Mouse (Mus musculus) spleen, adult 2 months (tissue): Measurements from ENCODE around the gene Plxna4.

Experiments used
- CTCF ChIP-seq: fragments of 200-500 bp; IDR thresholded peaks from 2 replicates; pipeline ENCODE4 v1.5.1; 2011; ENCODE audit warnings: mild to moderate bottlenecking, inconsistent platforms; ENCODE audit not compliant: insufficient read depth, insufficient read length, insufficient replicate concordance; ENCODE audit errors: extremely low read depth
- POLR2A ChIP-seq: fragments of 200-500 bp; IDR thresholded peaks from 2 replicates; pipeline ENCODE4 v1.6.1; 2011; ENCODE audit warnings: low read depth, low read length, inconsistent platforms

DNA sequence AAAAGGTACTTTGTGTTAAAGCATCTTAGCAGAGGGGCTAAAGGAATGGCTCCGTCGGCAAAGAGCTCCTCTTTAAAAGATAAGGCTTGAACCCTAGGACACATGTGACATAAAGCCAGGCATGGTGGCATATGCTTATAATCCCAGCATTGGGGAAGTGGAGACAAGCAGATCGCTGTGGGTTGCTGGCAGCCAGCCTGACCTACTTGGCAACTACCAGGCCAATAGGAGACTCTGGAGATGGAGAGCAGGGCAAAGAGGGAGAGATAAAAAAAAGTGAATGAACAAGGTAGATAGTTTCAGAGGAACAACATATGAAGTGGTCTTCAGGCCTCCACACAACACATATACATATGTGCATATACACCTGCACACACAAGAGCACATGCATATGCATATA lies 189.7 kb downstream of the Plxna4 start:
- TF ChIP-seq CTCF (no peak), POLR2A (no peak)
